Mouse (Mus musculus) limb, embryonic 11.5 days (tissue): ENCODE measurements at regions not wholly inside any gene's neighbourhood (a gene's known extent, or its start where the extent isn't known, plus 50 kb on each side); places are given as distances from the start of the nearest gene placed in this dataset.
A peak's percentile ranks its signal among the peaks of the same experiment; 100 is the strongest.

Source experiments
- ATAC-seq: fragments of 200-750 bp; cut with Nextera tagmentation; 2 replicates; pipeline ENCODE4 v1.8.0; 2017; ENCODE audit warnings: low read depth; ENCODE audit not compliant: insufficient number of reproducible peaks, low FRiP score, low TSS enrichment
- DNase-seq: peaks from one replicate; pipeline ENCODE4 v3.0.0-alpha.2; 2015; ENCODE audit warnings: low spot score
- H3K27ac ChIP-seq: fragments of 300-500 bp; sonication (generic); replicated peaks from 2 replicates; pipeline ENCODE4 v1.5.1; 2014; ENCODE audit warnings: low read depth, mild to moderate bottlenecking, low read length
- H3K27me3 ChIP-seq: fragments of 300-500 bp; sonication (generic); 2 replicates; pipeline ENCODE4 v1.6.1; 2014; ENCODE audit warnings: mild to moderate bottlenecking, low read length, mixed read lengths; ENCODE audit not compliant: control insufficient read depth, insufficient read depth
- H3K36me3 ChIP-seq: fragments of 300-500 bp; sonication (generic); 2 replicates; pipeline ENCODE4 v1.6.1; 2014; ENCODE audit warnings: mild to moderate bottlenecking, low read length, moderate library complexity, mixed read lengths; ENCODE audit not compliant: control insufficient read depth, insufficient read depth
- H3K4me1 ChIP-seq: fragments of 300-500 bp; sonication (generic); 2 replicates; pipeline ENCODE4 v1.6.1; 2014; ENCODE audit warnings: low read length, mixed read lengths; ENCODE audit not compliant: control insufficient read depth, insufficient read depth
- H3K4me2 ChIP-seq: fragments of 300-500 bp; sonication (generic); 2 replicates; pipeline ENCODE4 v1.6.1; 2014; ENCODE audit warnings: low read depth, mild to moderate bottlenecking, moderate library complexity; ENCODE audit not compliant: severe bottlenecking
- H3K4me3 ChIP-seq: fragments of 300-500 bp; sonication (generic); 2 replicates; pipeline ENCODE4 v1.5.1; 2014; ENCODE audit warnings: low read depth, low read length
- H3K9ac ChIP-seq: fragments of 300-500 bp; sonication (generic); 2 replicates; pipeline ENCODE4 v1.6.1; 2014; ENCODE audit warnings: mild to moderate bottlenecking, low read length
- H3K9me3 ChIP-seq: fragments of 300-500 bp; sonication (generic); 2 replicates; pipeline ENCODE4 v1.6.1; 2016; ENCODE audit warnings: low read length; ENCODE audit not compliant: control insufficient read depth
- WGBS: fragments of 180-500 bp; shearing (Covaris S2); extraction: QIAGEN DNeasy Blood & Tissue Kit; methylation state at CpG from one replicate; pipeline ENCODE4 v1.1.7; 2014; 5-methylcytosine and 5-hydroxymethylcytosine counted together

- no peak overlapping the region for H3K4me3 ChIP-seq
- 92% methylated on average over 11 of the region's 11 CpGs for WGBS
- H3K36me3 ChIP-seq = no peaks in the 10 kb centered on the region
- H3K27me3 ChIP-seq = no peaks in the 10 kb centered on the region
- H3K27ac ChIP-seq = no peak overlapping the region
- DNase-seq (no peak), ATAC-seq (no peak)
- no peaks in the 10 kb centered on the region for H3K4me1 ChIP-seq
- H3K9ac ChIP-seq = no peak overlapping the region
- H3K4me2 ChIP-seq = no peak overlapping the region
- H3K9me3 ChIP-seq = no peaks in the 10 kb centered on the region
Observed at GRCm38 (mm10) chr8:26443735-26444134, 324.4 kb downstream of the Gm45692 start.

GRCm38 (mm10) chr8:26445991-26446390, 326.7 kb downstream of the Gm45692 start:
- Histone ChIP-seq H3K9ac (no peak overlapping the region), H3K27me3 (no peaks in the 10 kb centered on the region), H3K36me3 (no peaks in the 10 kb centered on the region), H3K4me2 (no peak overlapping the region), H3K27ac (no peak overlapping the region), H3K4me3 (no peak overlapping the region), H3K4me1 (peaks cover 7% of the 10 kb centered on the region), H3K9me3 (no peaks in the 10 kb centered on the region)
- ATAC-seq = no peak
- 69% methylated on average over 4 of the region's 4 CpGs for WGBS
- no peak for DNase-seq

GRCm38 (mm10) chr8:26447886-26448640, 328.7 kb downstream of the Gm45692 start:
- ATAC-seq = no peak
- H3K4me1 ChIP-seq = peaks cover 8% of the 10 kb centered on the region
- H3K27ac ChIP-seq = no peak overlapping the region
- no peak for DNase-seq
- H3K4me2 ChIP-seq = no peak overlapping the region
- no peaks in the 10 kb centered on the region for H3K27me3 ChIP-seq
- H3K9me3 ChIP-seq = no peaks in the 10 kb centered on the region
- H3K36me3 ChIP-seq = no peaks in the 10 kb centered on the region
- H3K4me3 ChIP-seq = no peak overlapping the region
- no peak overlapping the region for H3K9ac ChIP-seq
- 89% methylated on average over 8 of the region's 8 CpGs for WGBS

- Histone ChIP-seq H3K4me3 (no peak overlapping the region), H3K27me3 (no peaks in the 10 kb centered on the region), H3K9me3 (no peaks in the 10 kb centered on the region), H3K27ac (no peak overlapping the region), H3K9ac (no peak overlapping the region), H3K4me2 (no peak overlapping the region), H3K36me3 (no peaks in the 10 kb centered on the region), H3K4me1 (peaks cover 8% of the 10 kb centered on the region)
- DNase-seq = no peak
- no peak for ATAC-seq
- 94% methylated on average over 7 of the region's 7 CpGs for WGBS
Observed at GRCm38 (mm10) chr8:26449291-26449690, 330.0 kb downstream of the Gm45692 start.

GRCm38 (mm10) chr8:26450543-26450942, 331.2 kb downstream of the Gm45692 start:
- peaks cover 8% of the 10 kb centered on the region for H3K4me1 ChIP-seq
- H3K9ac ChIP-seq = no peak overlapping the region
- no peak overlapping the region for H3K4me2 ChIP-seq
- no peak overlapping the region for H3K27ac ChIP-seq
- H3K36me3 ChIP-seq = no peaks in the 10 kb centered on the region
- DNase-seq = peak; percentile 34
- H3K27me3 ChIP-seq = no peaks in the 10 kb centered on the region
- no peak overlapping the region for H3K4me3 ChIP-seq
- no peaks in the 10 kb centered on the region for H3K9me3 ChIP-seq
- ATAC-seq = 0 out of 2 replicates have a peak, but pooled peaks have one; percentile 13
- 34% methylated on average over 10 of the region's 10 CpGs for WGBS

GRCm38 (mm10) chr8:26452976-26453573, 333.7 kb downstream of the Gm45692 start:
- Histone ChIP-seq H3K9ac (no peak overlapping the region), H3K27ac (no peak overlapping the region), H3K4me1 (peaks cover 8% of the 10 kb centered on the region), H3K27me3 (no peaks in the 10 kb centered on the region), H3K36me3 (no peaks in the 10 kb centered on the region), H3K4me2 (no peak overlapping the region), H3K9me3 (no peaks in the 10 kb centered on the region), H3K4me3 (no peak overlapping the region)
- 68% methylated on average over 5 of the region's 5 CpGs for WGBS
- no peak for DNase-seq
- no peak for ATAC-seq

GRCm38 (mm10) chr8:26465346-26465745, 346.0 kb downstream of the Gm45692 start:
- DNase-seq (no peak), ATAC-seq (no peak)
- 52% methylated on average over 2 of the region's 2 CpGs for WGBS
- H3K4me3 ChIP-seq = no peak overlapping the region
- no peaks in the 10 kb centered on the region for H3K9me3 ChIP-seq
- no peaks in the 10 kb centered on the region for H3K36me3 ChIP-seq
- H3K27me3 ChIP-seq = no peaks in the 10 kb centered on the region
- H3K9ac ChIP-seq = no peak overlapping the region
- no peaks in the 10 kb centered on the region for H3K4me1 ChIP-seq
- H3K27ac ChIP-seq = no peak overlapping the region
- no peak overlapping the region for H3K4me2 ChIP-seq

GRCm38 (mm10) chr8:26468441-26468840, 349.1 kb downstream of the Gm45692 start:
- ATAC-seq = no peak
- H3K4me1 ChIP-seq = no peaks in the 10 kb centered on the region
- no peak overlapping the region for H3K4me3 ChIP-seq
- no peak overlapping the region for H3K27ac ChIP-seq
- H3K27me3 ChIP-seq = no peaks in the 10 kb centered on the region
- H3K4me2 ChIP-seq = no peak overlapping the region
- 72% methylated on average over 2 of the region's 2 CpGs for WGBS
- no peaks in the 10 kb centered on the region for H3K36me3 ChIP-seq
- no peak for DNase-seq
- H3K9ac ChIP-seq = no peak overlapping the region
- no peaks in the 10 kb centered on the region for H3K9me3 ChIP-seq
